Mouse (Mus musculus): ENCODE data around the gene 4930438A08Rik.
"Not testable (repeated sequence)": the region's sequence is repeated elsewhere in the genome, so short reads cannot be mapped to it uniquely, and the experiment has no call there.

DNA sequence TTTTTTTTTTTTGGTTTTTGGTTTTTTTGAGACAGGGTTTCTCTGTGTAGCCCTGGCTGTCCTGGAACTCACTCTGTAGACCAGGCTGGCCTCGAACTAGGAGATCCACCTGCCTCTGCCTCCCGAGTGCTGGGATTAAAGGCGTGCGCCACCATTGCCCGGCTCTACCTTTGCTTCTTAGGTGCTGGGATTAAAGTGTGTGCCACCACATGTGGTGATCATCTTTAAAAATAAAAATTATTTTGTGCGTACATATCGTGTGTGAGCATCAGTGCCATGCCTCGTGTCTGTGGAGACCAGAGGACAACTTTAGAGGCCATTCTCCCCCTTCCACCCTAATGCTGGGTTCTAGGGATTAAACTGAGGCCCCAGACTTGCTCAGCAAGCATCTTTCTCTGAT is 30.7 kb downstream of the 4930438A08Rik start:
- not testable (repeated sequence) for TF ChIP-seq POLR2A (IDR thresholded peaks at IDR 0.05; ENCODE audit: control insufficient read depth, low read depth, low read length); CTCF (IDR thresholded peaks at IDR 0.05; ENCODE audit: control insufficient read depth, insufficient read depth, insufficient replicate concordance, low read depth, low read length)

Data from testis, adult 2 months (tissue).